Mouse (Mus musculus): ENCODE data around the gene Hoxd8. TPM values are rescaled to one million over a fixed set of nuclear protein-coding genes. Genes with fewer than 3 reads are reported as not detected.

Hoxd8 gene
- total RNA-seq, 2 experiments from 2014 or later, result not detected

DNA sequence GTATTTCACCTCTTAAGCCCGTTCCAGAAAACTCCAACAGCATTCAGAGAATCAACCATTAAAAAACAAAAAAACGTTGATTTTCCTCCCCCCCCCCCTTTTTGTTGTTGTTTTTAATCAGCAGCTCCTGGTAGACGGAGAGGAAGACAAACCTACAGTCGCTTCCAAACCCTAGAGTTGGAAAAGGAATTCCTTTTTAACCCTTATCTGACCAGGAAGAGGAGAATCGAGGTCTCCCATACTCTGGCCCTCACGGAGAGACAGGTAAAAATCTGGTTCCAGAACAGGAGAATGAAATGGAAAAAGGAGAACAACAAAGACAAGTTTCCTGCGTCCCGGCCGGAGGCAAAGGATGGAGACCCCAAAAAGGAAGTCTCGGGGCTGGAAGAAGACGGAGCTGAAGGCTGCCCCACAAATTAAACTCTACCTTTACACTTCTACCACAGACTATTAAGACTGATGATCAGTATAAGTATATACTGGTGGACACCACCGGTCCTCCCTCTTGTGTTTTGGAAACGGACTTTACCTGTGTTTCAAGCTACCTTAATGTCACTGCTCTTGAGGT lies 2.1 kb downstream of the Hoxd8 start:
- DNase-seq (ENCODE audit: low spot score in 2 of 2), result no peak
- intact Hi-C loops (cut with DNase I), result no loop called here

DNA sequence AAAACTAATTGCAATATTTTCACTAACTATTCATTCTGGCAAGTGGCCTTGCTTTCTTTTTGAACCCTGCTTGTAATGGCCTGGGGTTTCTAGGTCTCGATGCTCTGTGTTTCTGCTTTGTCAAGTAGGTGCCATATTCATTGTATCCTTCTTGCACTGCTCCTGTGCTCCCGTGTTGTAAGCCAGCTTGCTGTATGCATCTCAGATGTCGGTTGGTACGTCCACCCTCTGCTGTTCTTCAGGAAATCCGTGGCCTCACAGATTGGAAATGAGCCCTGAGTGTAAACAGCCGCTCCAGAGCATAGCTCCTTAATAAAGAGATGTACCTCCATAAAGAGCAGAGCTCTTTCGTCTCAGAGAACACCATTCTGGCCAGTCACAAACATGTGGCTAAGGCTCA lies 3.2 kb downstream of the Hoxd8 start:
- intact Hi-C loops (cut with DNase I), result no loop called here
- no peak for DNase-seq (ENCODE audit: low spot score in 2 of 2)

DNA sequence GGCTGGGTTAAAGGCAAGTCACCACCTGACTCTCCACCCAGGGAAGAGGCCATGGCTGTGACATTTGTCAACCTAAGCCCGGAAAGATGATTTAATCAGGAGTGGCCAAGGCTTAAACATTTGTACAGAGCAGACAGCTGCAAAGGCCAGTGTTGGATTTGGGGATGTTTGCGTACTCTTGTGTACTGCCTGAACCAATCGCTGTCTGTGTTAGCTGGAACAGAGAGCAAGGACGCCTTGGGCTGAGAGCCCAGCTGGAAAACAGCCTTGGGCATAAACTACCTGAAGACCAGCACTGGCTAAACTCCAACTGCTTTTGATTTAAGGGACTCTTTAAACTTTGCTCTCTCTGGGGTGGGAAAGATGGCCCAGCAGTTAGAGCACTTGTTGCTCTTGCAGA lies 4.3 kb downstream of the Hoxd8 start:
- intact Hi-C loops (cut with DNase I), result no loop called here
- no peak for DNase-seq (ENCODE audit: low spot score in 2 of 2)

DNA sequence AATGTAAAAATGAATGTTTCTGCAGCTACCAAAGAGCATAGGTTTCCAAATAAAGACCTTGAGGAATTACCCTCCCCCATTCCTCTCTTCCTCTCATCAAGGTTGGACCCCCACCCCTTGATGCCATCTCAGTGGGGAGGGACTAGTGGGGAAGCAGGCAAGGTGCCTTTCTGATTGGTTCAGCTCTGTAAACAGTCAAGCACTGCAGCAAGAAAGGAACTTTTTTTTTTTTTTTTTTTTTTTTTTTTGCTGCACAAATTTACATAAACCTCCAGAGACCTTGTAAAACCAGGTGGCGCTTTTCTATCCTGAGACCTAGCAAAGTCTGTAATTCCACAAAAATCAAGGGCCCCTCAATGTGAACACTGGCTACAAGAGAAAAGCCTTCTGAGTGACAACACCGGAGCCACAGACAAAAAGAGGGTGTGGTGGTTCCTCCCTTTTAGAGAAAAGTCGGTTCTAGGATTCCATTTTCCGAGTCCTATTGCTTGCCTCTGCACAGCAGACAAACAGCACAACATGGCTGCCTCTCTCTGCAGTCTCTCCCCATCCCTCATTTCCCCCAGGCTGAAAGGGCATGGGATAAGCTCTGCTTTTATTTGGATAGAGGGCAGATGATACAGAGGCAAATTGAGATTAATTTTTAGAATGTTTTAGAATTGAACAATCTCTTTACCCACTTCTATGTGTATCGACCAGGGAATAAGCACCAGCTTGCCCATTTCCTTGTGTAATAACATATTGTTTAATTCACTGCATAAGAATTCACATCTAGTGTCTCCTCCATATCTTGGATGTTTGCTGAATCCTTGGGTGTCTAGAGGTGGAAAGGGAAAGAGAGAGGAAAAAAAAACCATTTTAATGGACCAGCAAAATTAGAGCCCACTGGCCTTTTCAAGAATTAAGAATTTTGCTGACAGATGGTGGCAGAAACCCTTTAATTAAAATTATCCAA lies 5.3 kb downstream of the Hoxd8 start:
- no peak for DNase-seq (ENCODE audit: low spot score in 2 of 2)
- intact Hi-C loops (cut with DNase I), result no loop called here

DNA sequence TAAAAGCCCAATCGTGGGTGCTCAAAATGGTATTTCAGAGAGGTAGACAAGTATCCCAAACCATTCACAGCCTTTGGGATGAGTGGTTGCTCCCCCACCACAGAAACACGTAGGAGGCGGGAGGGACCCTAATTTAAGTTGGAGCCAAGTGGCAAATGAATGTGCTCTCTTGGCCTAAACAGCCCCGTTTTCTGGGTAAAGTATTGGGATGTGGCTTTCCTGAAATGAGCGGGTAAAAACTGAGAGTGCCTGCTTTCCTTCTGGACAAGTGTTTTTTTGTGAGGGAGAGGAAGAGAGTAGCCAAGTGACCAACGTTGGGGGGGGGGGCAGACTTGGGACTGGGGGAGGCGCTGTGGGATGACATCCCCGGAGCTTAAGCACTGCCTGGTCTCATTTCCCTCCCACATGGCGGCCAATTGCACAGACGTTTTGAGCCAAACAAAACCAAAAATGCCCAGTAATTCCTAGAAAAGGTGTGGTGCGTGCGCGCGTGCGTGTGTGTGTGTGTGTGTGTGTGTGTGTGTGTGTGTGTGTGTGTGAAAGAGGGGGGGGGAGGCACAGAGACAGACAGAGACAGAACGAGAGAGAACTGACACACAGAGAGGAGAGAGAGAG lies 6.6 kb downstream of the Hoxd8 start:
- no peak for DNase-seq (ENCODE audit: low spot score in 2 of 2)
- intact Hi-C loops (cut with DNase I), result no loop called here

DNA sequence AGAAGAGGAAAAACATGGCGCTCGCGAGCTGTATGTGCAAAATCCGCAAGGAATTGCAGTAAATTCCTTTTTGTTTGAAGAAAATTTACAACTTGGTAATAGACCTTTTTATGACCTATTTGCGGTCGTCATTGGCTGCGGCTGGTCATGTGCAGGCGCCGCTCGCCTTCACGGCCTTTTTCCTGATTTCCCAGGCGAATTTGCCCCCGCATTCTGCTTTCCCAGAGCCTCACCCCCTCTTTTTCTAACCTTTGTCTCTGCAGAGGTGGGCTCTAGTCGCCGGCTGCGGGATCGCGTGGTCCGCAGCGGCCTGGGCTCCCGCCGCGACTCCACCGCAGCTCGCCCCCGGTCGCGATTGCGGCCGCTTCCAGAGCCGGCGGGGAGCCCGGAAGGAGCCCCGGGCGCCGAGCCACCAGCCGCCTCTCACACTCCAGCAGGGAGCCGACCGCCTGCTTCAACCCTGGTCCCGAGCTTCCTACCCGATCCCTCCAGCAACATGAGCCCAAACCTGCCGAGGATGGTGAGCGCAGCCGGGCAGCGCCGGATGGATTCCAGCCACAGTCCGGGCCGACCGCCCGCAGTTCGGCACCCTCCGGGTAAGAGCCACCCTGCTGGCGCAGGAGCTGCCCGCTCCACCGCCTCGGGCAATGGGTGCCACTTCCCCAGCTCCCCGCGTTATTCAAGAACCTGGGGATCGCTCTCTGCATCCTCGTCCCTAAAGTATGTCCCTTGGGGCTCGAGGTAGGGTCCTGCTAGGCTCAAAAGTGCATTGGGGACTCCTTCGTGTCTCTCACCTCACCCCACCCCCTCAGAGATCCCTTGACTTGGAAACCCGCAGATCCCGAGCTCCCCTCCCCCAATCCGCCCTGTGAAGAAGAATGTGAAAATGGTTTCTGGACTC lies 7.6 kb downstream of the Hoxd8 start, which contains the start of the genes Hoxd3 and Hoxd4:
Gene Hoxd3, plus strand, starts transcription at position 207 of the 901 bp plus-strand sequence.
Gene Hoxd4, plus strand, starts transcription at position 209 of the 901 bp plus-strand sequence.
- intact Hi-C loops (cut with DNase I), result no loop called here
- DNase-seq (ENCODE audit: low spot score in 2 of 2), result no peak

DNA sequence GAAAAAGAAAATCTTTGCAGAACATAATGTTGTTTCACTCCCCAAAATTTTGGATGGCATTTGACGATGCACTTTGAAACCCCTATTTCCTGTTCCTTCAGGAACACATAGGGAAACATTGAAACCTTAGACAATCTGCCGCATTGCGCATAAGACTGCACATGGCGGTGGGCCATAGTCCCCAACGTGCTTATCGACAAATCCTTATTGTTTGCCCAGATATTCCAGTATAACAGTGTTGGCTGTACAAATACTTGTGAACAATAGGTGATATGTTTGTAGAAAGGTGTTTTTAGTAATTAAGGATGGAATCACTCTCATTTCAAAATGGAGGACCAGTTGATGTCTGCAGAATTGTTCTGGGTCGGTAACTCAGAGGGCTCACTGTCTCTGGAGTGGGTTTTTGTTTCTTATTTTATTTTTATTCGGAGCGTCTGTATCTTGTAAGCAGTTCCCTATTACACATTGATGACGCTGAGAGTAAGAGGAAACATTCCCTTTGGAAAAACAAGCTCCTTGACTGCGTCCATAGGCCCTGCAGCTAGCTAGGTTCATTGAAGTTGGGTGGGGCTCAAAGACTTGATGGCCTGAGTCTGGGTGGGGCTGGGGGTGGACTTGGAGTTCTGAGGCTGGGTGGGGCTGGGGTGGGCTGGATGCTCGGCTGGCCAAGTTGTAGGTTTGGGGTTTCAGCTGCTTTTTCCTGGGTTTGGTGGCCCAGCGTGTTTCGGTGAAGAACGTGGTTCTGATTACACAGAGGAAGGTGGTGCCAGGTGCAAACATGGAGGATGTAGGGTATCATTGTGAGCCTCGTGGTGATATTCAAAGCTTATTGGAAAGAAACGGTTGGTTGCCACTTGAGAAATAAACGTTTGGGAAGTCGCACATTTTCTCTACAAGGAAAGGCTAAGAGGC lies 9.1 kb downstream of the Hoxd8 start:
- intact Hi-C loops (cut with DNase I), result loop anchor here (2.0 kb wide), 1 partner anchor 341 kb away; no protein-coding TSS in a partner anchor
- DNase-seq (ENCODE audit: low spot score in 2 of 2), result no peak

DNA sequence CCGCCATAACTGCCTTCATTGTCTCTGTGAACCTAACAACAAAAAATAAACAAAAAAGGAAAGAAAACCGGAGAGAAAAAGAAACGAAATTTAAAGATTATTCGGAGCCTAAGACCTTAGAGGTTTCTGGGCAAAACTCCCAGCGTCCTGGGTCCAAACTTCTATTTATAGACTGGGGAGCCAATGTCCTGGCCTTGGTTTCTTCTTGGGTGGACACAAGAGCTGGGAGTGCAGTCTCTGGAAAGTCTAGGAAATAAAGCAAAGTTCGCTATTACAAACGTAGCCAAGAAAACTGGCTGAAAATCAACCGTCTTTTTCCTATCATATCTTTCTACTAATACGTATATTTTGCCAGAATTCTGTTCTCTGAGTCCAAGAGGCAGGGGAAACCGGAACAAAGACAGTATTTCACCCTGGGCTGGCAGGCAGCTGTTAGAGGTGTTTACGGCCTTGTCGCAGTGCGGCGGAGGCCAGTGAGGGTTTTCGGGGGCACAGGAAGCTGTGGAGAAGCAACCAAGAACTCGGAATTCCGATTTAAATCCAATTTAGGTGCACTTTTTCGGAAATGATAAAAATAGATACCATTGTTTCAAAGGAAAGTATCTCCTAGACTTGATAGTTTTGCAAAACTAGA lies 9.9 kb downstream of the Hoxd8 start:
- intact Hi-C loops (cut with DNase I), result loop anchor here (2.0 kb wide), 1 partner anchor 341 kb away; no protein-coding TSS in a partner anchor
- no peak for DNase-seq (ENCODE audit: low spot score in 2 of 2)

DNA sequence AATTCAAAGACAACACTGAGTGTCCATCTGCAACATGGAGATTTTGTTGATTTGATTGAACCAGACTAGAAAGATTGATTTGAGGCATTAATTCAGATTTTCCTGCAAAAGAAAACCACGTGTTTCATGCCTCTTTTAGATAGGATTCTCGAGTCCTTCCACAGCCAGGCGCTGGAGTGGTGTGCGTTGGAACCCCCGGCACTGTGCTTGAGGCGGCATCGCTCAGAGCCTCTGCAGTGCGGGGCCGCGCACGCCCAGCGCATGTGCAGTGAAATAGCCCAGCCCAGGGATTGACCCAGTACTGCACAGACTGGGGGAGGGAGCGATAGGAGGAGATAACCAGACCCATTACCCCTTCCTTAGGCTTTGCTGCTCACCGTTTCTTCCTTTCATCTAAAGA lies 10.5 kb downstream of the Hoxd8 start:
- intact Hi-C loops (cut with DNase I), result loop anchor here (1.0 to 2.0 kb wide), 2 partner anchors 340 to 422 kb away; no protein-coding TSS in a partner anchor
- no peak for DNase-seq (ENCODE audit: low spot score in 2 of 2)

DNA sequence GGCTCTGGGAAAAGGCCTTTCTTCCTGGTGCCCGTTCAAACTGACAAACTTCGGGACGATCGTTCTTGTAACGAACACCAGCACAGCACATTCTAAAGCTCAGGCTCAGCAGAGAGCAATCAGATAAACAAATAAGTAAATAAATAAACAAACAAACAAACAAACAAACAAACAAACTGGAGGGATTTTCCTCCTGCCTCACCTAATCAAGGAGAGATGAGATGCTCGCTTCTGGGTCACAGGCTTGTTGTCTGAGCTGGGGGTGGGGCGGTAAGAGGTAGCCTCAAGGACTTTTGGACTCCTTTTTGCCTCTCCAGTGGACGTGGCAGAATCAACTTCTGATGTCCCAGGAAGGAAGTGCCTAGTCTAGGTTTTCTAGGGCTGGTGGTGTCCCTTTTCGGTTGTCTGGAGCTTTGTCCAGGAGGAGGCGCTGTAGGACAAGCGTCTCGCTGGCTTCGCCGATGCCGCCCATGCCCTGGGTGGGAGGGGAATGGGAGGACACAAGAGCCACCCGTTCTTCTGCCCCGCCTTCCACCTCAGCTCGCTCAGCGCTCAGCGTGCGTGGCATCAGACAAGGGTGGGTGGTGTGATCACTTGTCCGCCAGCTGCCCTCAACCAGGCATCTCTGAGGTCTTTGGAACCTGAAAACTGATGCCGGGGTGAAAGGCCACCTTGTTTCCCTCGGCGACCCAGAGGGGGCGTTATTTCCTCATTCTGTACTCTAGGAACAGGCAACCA lies 11.3 kb downstream of the Hoxd8 start:
- peak; percentile 62 to 79 for DNase-seq (ENCODE audit: low spot score in 2 of 2)
- intact Hi-C loops (cut with DNase I), result loop anchor here (1.0 to 2.0 kb wide), 3 partner anchors 249 to 422 kb away; no protein-coding TSS in a partner anchor

DNA sequence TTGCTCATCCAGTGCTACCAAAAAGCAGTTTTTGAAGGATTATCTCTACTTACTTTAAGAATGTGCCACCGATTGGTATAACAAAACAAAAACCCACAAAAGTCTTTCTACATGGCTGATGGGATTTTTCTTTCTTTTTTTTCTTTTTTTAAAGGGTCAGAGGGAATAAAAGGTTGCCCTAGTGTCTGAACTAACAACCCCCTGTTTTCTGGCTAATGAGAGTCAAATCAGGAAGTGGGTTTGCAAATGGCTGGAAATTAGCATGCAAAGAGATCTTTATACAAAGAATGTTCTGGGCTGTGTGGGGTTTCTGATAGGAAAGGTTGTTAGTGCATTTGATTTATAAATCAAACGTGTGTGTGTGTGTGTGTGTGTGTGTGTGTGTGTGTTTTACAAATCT lies 16.0 kb downstream of the Hoxd8 start:
- DNase-seq (ENCODE audit: low spot score in 2 of 2), result no peak
- intact Hi-C loops (cut with DNase I), result no loop called here

DNA sequence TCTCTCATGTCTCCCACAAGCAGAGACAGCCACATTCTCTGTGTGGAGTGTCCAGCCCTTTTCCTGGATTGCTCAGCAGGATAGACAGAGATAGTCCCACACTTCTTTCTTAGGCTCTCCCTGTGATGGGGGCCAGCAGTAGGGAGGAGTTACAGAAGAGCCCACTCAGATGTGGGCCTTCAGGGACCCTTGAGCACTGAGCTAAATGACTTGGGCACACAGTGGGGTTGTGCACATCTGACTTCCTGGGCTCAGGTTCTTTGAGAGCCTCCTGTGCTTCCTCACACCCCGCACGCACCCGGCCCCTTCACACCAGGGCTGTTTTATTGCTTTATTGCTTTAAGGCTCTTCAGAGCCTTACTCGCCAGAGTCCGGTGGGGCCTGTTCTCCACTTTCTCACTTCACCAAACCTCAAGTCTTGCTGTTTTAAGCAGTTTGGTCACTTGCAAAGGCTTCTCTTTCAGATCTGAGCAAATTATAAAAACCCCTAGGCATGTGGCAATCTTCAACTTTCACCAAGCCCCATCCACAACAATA lies 16.6 kb downstream of the Hoxd8 start:
- no peak for DNase-seq (ENCODE audit: low spot score in 2 of 2)
- intact Hi-C loops (cut with DNase I), result no loop called here

DNA sequence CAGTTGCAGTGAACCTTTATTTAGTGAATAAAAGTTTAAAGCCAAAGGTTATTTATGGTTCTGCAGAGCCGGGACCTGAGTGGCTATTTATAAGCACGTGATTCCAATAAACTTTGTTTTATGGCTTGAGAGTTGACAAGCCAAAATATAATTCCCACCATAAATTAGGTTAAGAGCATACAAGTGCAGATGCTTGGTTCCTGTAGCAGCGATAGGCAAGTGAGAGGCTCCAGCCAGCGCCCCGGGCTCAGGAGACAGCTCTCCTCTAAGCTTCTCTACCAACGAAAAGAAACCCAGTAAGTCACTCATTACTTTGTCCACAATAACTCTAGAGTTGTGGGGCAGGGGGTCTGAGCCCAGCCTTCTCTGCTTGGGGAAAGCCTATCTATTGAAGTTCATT lies 17.5 kb downstream of the Hoxd8 start:
- intact Hi-C loops (cut with DNase I), result no loop called here
- DNase-seq (ENCODE audit: low spot score in 2 of 2), result no peak

DNA sequence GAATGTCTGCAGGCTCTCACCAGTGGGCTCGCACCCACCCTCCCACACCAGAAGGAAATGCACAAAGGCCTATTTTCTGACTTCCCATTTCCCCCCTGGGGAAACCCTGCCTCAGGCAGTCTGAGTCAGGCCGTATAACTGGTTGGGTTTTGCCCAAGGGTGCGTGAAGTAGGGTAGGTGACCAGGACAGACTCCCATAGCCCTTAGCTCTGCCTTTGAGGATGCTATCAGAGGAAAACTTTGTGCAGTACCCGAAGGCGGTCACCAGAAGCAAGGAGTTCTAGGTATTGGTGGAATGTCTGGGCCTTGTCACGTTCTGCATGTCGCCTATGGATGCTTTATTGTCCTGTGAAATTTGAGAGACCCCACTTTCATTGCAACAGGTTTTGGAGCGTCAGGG lies 18.5 kb downstream of the Hoxd8 start:
- DNase-seq (ENCODE audit: low spot score in 2 of 2), result no peak
- intact Hi-C loops (cut with DNase I), result no loop called here

DNA sequence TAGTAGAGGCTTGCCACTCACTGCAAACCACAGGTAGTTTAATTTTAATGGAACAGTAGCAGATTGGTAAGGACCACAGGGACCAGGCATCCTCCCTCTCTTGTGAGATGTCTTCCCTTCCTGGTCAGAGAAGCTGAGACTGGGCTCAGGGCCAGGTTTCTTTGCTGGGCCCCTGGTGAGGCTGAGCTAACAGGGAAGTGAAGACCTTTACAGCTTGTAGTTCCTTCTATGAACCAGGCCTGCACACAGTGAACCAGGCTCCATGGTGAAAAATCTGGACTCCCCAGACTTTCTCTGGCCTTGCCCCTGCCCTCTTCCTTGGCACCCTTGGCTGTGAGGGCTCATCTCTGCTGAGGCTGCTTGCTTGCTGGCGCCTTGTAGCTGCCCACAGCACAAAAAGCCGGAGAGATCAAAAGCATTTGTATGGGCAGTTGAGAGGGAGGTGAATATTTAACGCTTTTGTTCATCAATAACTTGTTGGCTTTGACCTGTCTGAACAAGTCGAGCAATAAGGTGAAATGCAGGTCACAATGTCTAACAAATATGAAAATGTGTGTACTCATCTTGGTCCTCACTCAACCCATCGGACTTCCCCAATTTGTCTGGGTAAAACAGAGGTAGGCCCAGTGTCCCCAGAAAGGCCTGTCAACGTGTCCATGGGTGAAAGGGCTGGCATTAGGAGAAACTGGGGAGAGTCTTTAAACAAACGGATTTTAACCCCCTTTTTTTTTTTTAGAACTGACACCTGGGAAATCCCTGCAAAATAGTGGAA lies 20.0 kb downstream of the Hoxd8 start:
- no peak for DNase-seq (ENCODE audit: low spot score in 2 of 2)
- intact Hi-C loops (cut with DNase I), result no loop called here

DNA sequence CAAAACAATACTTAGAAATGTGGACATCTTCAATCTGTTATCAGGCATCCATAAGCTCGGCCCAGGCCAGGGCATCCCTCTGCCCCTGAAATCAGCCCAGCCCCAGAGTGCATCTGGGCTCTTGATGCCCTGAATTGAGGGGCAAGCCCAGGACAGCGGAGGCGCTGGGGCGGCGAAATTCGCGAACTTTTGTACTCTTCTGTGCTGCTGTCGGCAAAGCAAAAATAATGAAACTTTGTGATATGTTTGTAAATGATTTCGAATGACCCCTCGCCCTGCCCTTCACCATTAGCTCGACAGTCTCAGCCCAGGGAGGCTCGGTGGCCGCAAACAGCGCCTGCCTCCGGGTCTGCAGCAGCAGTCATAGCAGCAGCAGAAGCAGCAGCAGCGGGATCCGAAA lies 20.8 kb downstream of the Hoxd8 start:
- intact Hi-C loops (cut with DNase I), result no loop called here
- DNase-seq (ENCODE audit: low spot score in 2 of 2), result no peak

All from left cerebral cortex, postnatal 14 days (tissue).